Mouse (Mus musculus) heart, adult 2 months (tissue): Measurements from ENCODE around the gene Olfr689.

Experiments used
- CTCF ChIP-seq: fragments of 200-600 bp; IDR thresholded peaks from 2 replicates; pipeline ENCODE4 v1.8.1; 2022; ENCODE audit warnings: antibody characterized with exemption, mild to moderate bottlenecking, moderate library complexity
- POLR2A ChIP-seq: fragments of 200-500 bp; IDR thresholded peaks from 2 replicates; pipeline ENCODE4 v1.6.1; 2011; ENCODE audit warnings: mild to moderate bottlenecking, low read depth, low read length, control low read depth; ENCODE audit not compliant: insufficient read depth

- TF ChIP-seq POLR2A: no peak
- TF ChIP-seq CTCF: no peak
Observed at GRCm38 (mm10) chr7:105368521-105368920, 57.6 kb downstream of the Olfr689 start.
